8 mouse cellular contexts compared by ENCODE assay signal in genomic region chr19:8872266-8872840, GRCm38 (mm10). TPM values are rescaled to one million over a fixed set of nuclear protein-coding genes. Genes with fewer than 3 reads are reported as not detected.
DNase-seq lines count a peak whose midpoint lies in the region; ATAC-seq and TF ChIP-seq lines count a peak whose summit lies in the region.

No protein-coding gene starts in this region.

- peak overlapping the region; percentile 94 for H3K27ac ChIP-seq in heart, adult 2 months
- H3K27ac ChIP-seq in forebrain, embryonic 10.5 days = peak overlapping the region; percentile 93
- peak overlapping the region; percentile 89; the same call in 1 of the 2 replicates for H3K27ac ChIP-seq in liver, embryonic 11.5 days (ENCODE audit: low read depth, low read length)

- DNase-seq in heart, adult 2 months = no peak
- no peak for DNase-seq in heart, adult 18-20 months
- no peak for DNase-seq in forebrain, embryonic 10.5 days (ENCODE audit: extremely low spot score, low spot score)
- DNase-seq in liver, embryonic 11.5 days (ENCODE audit: low spot score) = no peak
- DNase-seq in left cerebral cortex, postnatal 4 days = no peak
- no peak for DNase-seq in urinary bladder, postnatal 10 days (ENCODE audit: low spot score)

- TF ChIP-seq EP300 in heart, adult 2 months (IDR thresholded peaks at IDR 0.05; ENCODE audit: insufficient read depth, low read depth, low read length) = no peak

- 62% methylated on average over 10 of the region's 10 CpGs for WGBS in heart, adult 2 months
- WGBS in forebrain, embryonic 10.5 days = 80% methylated on average over 10 of the region's 10 CpGs
- 69% methylated on average over 10 of the region's 10 CpGs for WGBS in liver, embryonic 11.5 days

- no peaks in the 10 kb centered on the region for H3K9me3 ChIP-seq in forebrain, embryonic 10.5 days
- no peaks in the 10 kb centered on the region for H3K9me3 ChIP-seq in liver, embryonic 11.5 days (ENCODE audit: control insufficient read depth, low read length)

- no peaks in the 10 kb centered on the region for H3K27me3 ChIP-seq in heart, adult 2 months (ENCODE audit: control insufficient read depth, insufficient read depth, low read length)
- H3K27me3 ChIP-seq in C2C12 (ENCODE audit: control insufficient read depth, insufficient read depth, insufficient read length) = no peaks in the 10 kb centered on the region
- no peaks in the 10 kb centered on the region for H3K27me3 ChIP-seq in forebrain, embryonic 10.5 days (ENCODE audit: poor library complexity, severe bottlenecking)
- H3K27me3 ChIP-seq in liver, embryonic 11.5 days (replicated peaks; ENCODE audit: control insufficient read depth, insufficient read depth, low read length) = no peaks in the 10 kb centered on the region

- peaks cover 11% of the 10 kb centered on the region for H3K79me3 ChIP-seq in C2C12 (ENCODE audit: low read depth)

- ATAC-seq in liver, embryonic 11.5 days (replicated peaks; ENCODE audit: low FRiP score) = no peak
- ATAC-seq in inflammation-experienced regulatory T-cells, adult 6 months = no peak

- H3K4me2 ChIP-seq in liver, embryonic 11.5 days = peak overlapping the region; percentile 96

- H3K4me3 ChIP-seq in heart, adult 2 months = peak overlapping the region; percentile 91
- H3K4me3 ChIP-seq in C2C12 (ENCODE audit: insufficient read depth, poor library complexity, severe bottlenecking) = peak overlapping the region; percentile 84
- peak overlapping the region; percentile 99 for H3K4me3 ChIP-seq in forebrain, embryonic 10.5 days
- peak overlapping the region; percentile 95 for H3K4me3 ChIP-seq in liver, embryonic 11.5 days (ENCODE audit: low read depth, low read length)

- H3K9ac ChIP-seq in heart, adult 2 months (ENCODE audit: low read depth, low read length) = peak overlapping the region; percentile 83
- peak overlapping the region; percentile 94 for H3K9ac ChIP-seq in liver, embryonic 11.5 days (ENCODE audit: low read depth, low read length)

- H3K4me1 ChIP-seq in heart, adult 2 months (ENCODE audit: control insufficient read depth, insufficient read depth, low read length) = peaks cover 3% of the 10 kb centered on the region
- H3K4me1 ChIP-seq in forebrain, embryonic 10.5 days = peaks cover 14% of the 10 kb centered on the region
- H3K4me1 ChIP-seq in liver, embryonic 11.5 days (replicated peaks; ENCODE audit: control insufficient read depth, insufficient read depth, low read length) = peaks cover 9% of the 10 kb centered on the region

- TF ChIP-seq CTCF in heart, adult 2 months (IDR thresholded peaks at IDR 0.05) = no peak
- no peak for TF ChIP-seq CTCF in C2C12 (IDR thresholded peaks at IDR 0.05; ENCODE audit: control insufficient read depth, insufficient read depth, insufficient read length)

- H3ac ChIP-seq in C2C12 (ENCODE audit: control insufficient read depth, insufficient read length, low read depth) = peak overlapping the region; percentile 98

- 0 out of 2 replicates have a peak, but pooled peaks cover 1% of the 10 kb centered on the region for H3K79me2 ChIP-seq in heart, adult 2 months (replicated peaks; ENCODE audit: control insufficient read depth, insufficient read depth, low read length)
- H3K79me2 ChIP-seq in C2C12 (ENCODE audit: control insufficient read depth, insufficient read depth) = peaks cover 23% of the 10 kb centered on the region

- intact Hi-C loops in heart, adult 2 months (cut with DNase I) = loop anchor here (5.0 kb wide), 1 partner anchor 95 kb away; the partner anchor contains the start of gene Eef1g
- intact Hi-C loops in left cerebral cortex, postnatal 4 days (cut with DNase I) = no loop called here

- peaks cover 2% of the 10 kb centered on the region; the same call in 1 of the 2 replicates for H3K36me3 ChIP-seq in heart, adult 2 months (ENCODE audit: control insufficient read depth, insufficient read depth, low read length)
- H3K36me3 ChIP-seq in C2C12 (ENCODE audit: control insufficient read depth, insufficient read depth) = peaks cover 36% of the 10 kb centered on the region
- peaks cover 44% of the 10 kb centered on the region for H3K36me3 ChIP-seq in forebrain, embryonic 10.5 days (replicated peaks)
- peaks cover 20% of the 10 kb centered on the region for H3K36me3 ChIP-seq in liver, embryonic 11.5 days (ENCODE audit: control insufficient read depth, insufficient read depth, low read length)

- TF ChIP-seq POLR2A in heart, adult 2 months (IDR thresholded peaks at IDR 0.05; ENCODE audit: insufficient read depth, low read depth, low read length) = no peak

TF ChIP-seq in C2C12, 6 proteins besides CTCF, POLR2A, EP300 and RAD21:
- TF ChIP-seq USF1 (IDR thresholded peaks at IDR 0.05; ENCODE audit: low read depth) = no peak

RNA-seq across cellular contexts. Expression of gene Ubxn1, which starts 1.1 kb away (rescaled TPM):
- 100 to 1,000 TPM; 108 to 135 TPM for total RNA-seq in heart, adult 2 months (2021)
- 60.7 and 62.2 TPM in 2 replicates for polyA plus RNA-seq in heart, adult 2 months (2012; rRNA removed)
- total RNA-seq in heart, adult 18-20 months (2021) = 100 to 1,000 TPM; 125 to 132 TPM
- 169 TPM for polyA plus RNA-seq in C2C12 (2012; fragmentation: generic; extraction: Trizol)
- polyA plus RNA-seq in forebrain, embryonic 10.5 days (2016; fragmentation: Nextera tagmentation; extraction: Ambion mirVana) = 208 and 212 TPM in 2 replicates
- polyA plus RNA-seq in liver, embryonic 11.5 days (2014; fragmentation: Nextera tagmentation; extraction: Ambion mirVana) = 198 and 204 TPM in 2 replicates
- 10 to 100 TPM; 56.1 to 63.1 (median 57.6) TPM for polyA plus RNA-seq in inflammation-experienced regulatory T-cells, adult 6 months (2017; shearing (Covaris generic))
- total RNA-seq in left cerebral cortex, postnatal 4 days (2021) = 100 to 1,000 TPM; 109 to 122 TPM

RNA-seq across cellular contexts. Expression of gene Uqcc3, which starts 8.4 kb away (rescaled TPM):
- total RNA-seq in heart, adult 2 months (2021) = 10 to 100 TPM; 49.9 to 56.5 TPM
- 43.7 and 48.6 TPM in 2 replicates for polyA plus RNA-seq in heart, adult 2 months (2012; rRNA removed)
- total RNA-seq in heart, adult 18-20 months (2021) = 10 to 100 TPM; 55.9 to 62.8 TPM
- polyA plus RNA-seq in C2C12 (2012; fragmentation: generic; extraction: Trizol) = 34.4 TPM
- 53.2 and 55.5 TPM in 2 replicates for polyA plus RNA-seq in forebrain, embryonic 10.5 days (2016; fragmentation: Nextera tagmentation; extraction: Ambion mirVana)
- 57.1 and 66.9 TPM in 2 replicates for polyA plus RNA-seq in liver, embryonic 11.5 days (2014; fragmentation: Nextera tagmentation; extraction: Ambion mirVana)
- polyA plus RNA-seq in inflammation-experienced regulatory T-cells, adult 6 months (2017; shearing (Covaris generic)) = 10 to 100 TPM; 78.4 to 90.3 (median 89.6) TPM
- total RNA-seq in left cerebral cortex, postnatal 4 days (2021) = 10 to 100 TPM; 22.3 to 25.7 TPM

RNA-seq across cellular contexts. Expression of gene Lbhd1, which starts 11.2 kb away (rescaled TPM):
- total RNA-seq in heart, adult 2 months (2021) = 1 to 10 TPM; 4.2 to 5.2 TPM
- 1.1 and 1.3 TPM in 2 replicates for polyA plus RNA-seq in heart, adult 2 months (2012; rRNA removed)
- 1 to 10 TPM; 1.6 to 3.8 TPM for total RNA-seq in heart, adult 18-20 months (2021)
- polyA plus RNA-seq in C2C12 (2012; fragmentation: generic; extraction: Trizol) = 8.6 TPM
- polyA plus RNA-seq in forebrain, embryonic 10.5 days (2016; fragmentation: Nextera tagmentation; extraction: Ambion mirVana) = 125 and 130 TPM in 2 replicates
- polyA plus RNA-seq in liver, embryonic 11.5 days (2014; fragmentation: Nextera tagmentation; extraction: Ambion mirVana) = 133 and 147 TPM in 2 replicates
- 100 to 1,000 TPM in 1 of 3 experiments, 10 to 100 TPM in 2; 92.4 to 104 (median 94.7) TPM for polyA plus RNA-seq in inflammation-experienced regulatory T-cells, adult 6 months (2017; shearing (Covaris generic))
- total RNA-seq in left cerebral cortex, postnatal 4 days (2021) = 1 to 10 TPM; 4.6 to 8.6 TPM

RNA-seq across cellular contexts. Expression of gene Gm49403, which starts 11.4 kb away (rescaled TPM):
- total RNA-seq in heart, adult 2 months (2021) = not detected
- polyA plus RNA-seq in heart, adult 2 months (2012; rRNA removed) = not detected in 2 replicates
- not detected for total RNA-seq in heart, adult 18-20 months (2021)
- not detected for polyA plus RNA-seq in C2C12 (2012; fragmentation: generic; extraction: Trizol)
- polyA plus RNA-seq in forebrain, embryonic 10.5 days (2016; fragmentation: Nextera tagmentation; extraction: Ambion mirVana) = not detected in 2 replicates
- polyA plus RNA-seq in liver, embryonic 11.5 days (2014; fragmentation: Nextera tagmentation; extraction: Ambion mirVana) = not detected in 2 replicates
- polyA plus RNA-seq in inflammation-experienced regulatory T-cells, adult 6 months (2017; shearing (Covaris generic)) = not detected
- total RNA-seq in left cerebral cortex, postnatal 4 days (2021) = not detected

RNA-seq across cellular contexts. Expression of gene 1810009A15Rik, which starts 16.3 kb away (rescaled TPM):
- 10 to 100 TPM; 15.6 to 21.0 TPM for total RNA-seq in heart, adult 2 months (2021)
- polyA plus RNA-seq in heart, adult 2 months (2012; rRNA removed) = 10.1 and 10.5 TPM in 2 replicates
- total RNA-seq in heart, adult 18-20 months (2021) = 10 to 100 TPM; 19.1 to 20.1 TPM
- 175 TPM for polyA plus RNA-seq in C2C12 (2012; fragmentation: generic; extraction: Trizol)
- 178 and 183 TPM in 2 replicates for polyA plus RNA-seq in forebrain, embryonic 10.5 days (2016; fragmentation: Nextera tagmentation; extraction: Ambion mirVana)
- polyA plus RNA-seq in liver, embryonic 11.5 days (2014; fragmentation: Nextera tagmentation; extraction: Ambion mirVana) = 163 and 171 TPM in 2 replicates
- polyA plus RNA-seq in inflammation-experienced regulatory T-cells, adult 6 months (2017; shearing (Covaris generic)) = 100 to 1,000 TPM; 105 to 125 (median 114) TPM
- total RNA-seq in left cerebral cortex, postnatal 4 days (2021) = 10 to 100 TPM; 16.4 to 21.4 TPM
